27 mouse cellular contexts compared by ENCODE assay signal in genomic region chr19:21537125-21537524, GRCm38 (mm10).
"Had no signal": no experiment of that assay in that cellular context is flagged by ENCODE, and none has a peak within 500 bp of the region (broad histone marks: within the 10 kb centered on the region; RNA-seq: fewer than 3 reads in every experiment).

No protein-coding gene starts in this region.

- H3K9ac ChIP-seq: embryonic facial prominence, embryonic 12.5 days; embryonic facial prominence, embryonic 13.5 days; embryonic facial prominence, embryonic 15.5 days; forebrain, embryonic 12.5 days; forebrain, embryonic 13.5 days; forebrain, embryonic 15.5 days; forebrain, postnatal 0 days had no signal

- H3K9me3 ChIP-seq: embryonic facial prominence, embryonic 10.5 days; embryonic facial prominence, embryonic 12.5 days; embryonic facial prominence, embryonic 13.5 days; embryonic facial prominence, embryonic 15.5 days; forebrain, embryonic 10.5 days; forebrain, embryonic 12.5 days; forebrain, embryonic 13.5 days; forebrain, embryonic 15.5 days; heart, embryonic 10.5 days had no signal

- H3K27me3 ChIP-seq: embryonic facial prominence, embryonic 12.5 days; embryonic facial prominence, embryonic 13.5 days; embryonic facial prominence, embryonic 15.5 days; forebrain, embryonic 12.5 days; forebrain, embryonic 13.5 days; forebrain, embryonic 15.5 days had no signal

- H3K4me1 ChIP-seq: embryonic facial prominence, embryonic 10.5 days; embryonic facial prominence, embryonic 12.5 days; embryonic facial prominence, embryonic 13.5 days; embryonic facial prominence, embryonic 15.5 days; forebrain, embryonic 10.5 days; forebrain, embryonic 12.5 days; forebrain, embryonic 13.5 days; forebrain, embryonic 15.5 days; heart, embryonic 10.5 days had no signal

- H3K4me3 ChIP-seq: embryonic facial prominence, embryonic 10.5 days; embryonic facial prominence, embryonic 12.5 days; embryonic facial prominence, embryonic 13.5 days; embryonic facial prominence, embryonic 15.5 days; erythroblast, embryonic 14.5 days; forebrain, embryonic 10.5 days; forebrain, embryonic 12.5 days; forebrain, embryonic 13.5 days; forebrain, embryonic 15.5 days; gastrocnemius, adult 2 months; heart, adult 2 months; heart, embryonic 10.5 days had no signal

- H3K27ac ChIP-seq: embryonic facial prominence, embryonic 10.5 days; embryonic facial prominence, embryonic 12.5 days; embryonic facial prominence, embryonic 13.5 days; embryonic facial prominence, embryonic 15.5 days; forebrain, embryonic 10.5 days; forebrain, embryonic 12.5 days; forebrain, embryonic 13.5 days; forebrain, embryonic 15.5 days; gastrocnemius, adult 2 months; heart, adult 2 months; heart, embryonic 10.5 days had no signal

- DNase-seq: cerebellum, adult 9-11 months; cerebellum, postnatal 10 days; cerebellum, postnatal 14 days; cerebellum, postnatal 25 days; cerebellum, postnatal 36 days; embryo, embryonic 11 days; forebrain, postnatal 0 days; gastrocnemius, adult 2 months; gastrocnemius, postnatal 10 days; gastrocnemius, postnatal 14 days; gastrocnemius, postnatal 25 days; gastrocnemius, postnatal 36 days; heart, adult 11 months; heart, adult 18-20 months; heart, adult 2 months had no signal

- ATAC-seq: forebrain, embryonic 13.5 days; forebrain, embryonic 14.5 days; forebrain, embryonic 15.5 days; forebrain, embryonic 16.5 days; forebrain, postnatal 0 days had no signal

- H3K36me3 ChIP-seq: embryonic facial prominence, embryonic 10.5 days; embryonic facial prominence, embryonic 12.5 days; embryonic facial prominence, embryonic 13.5 days; embryonic facial prominence, embryonic 15.5 days; forebrain, embryonic 10.5 days; forebrain, embryonic 12.5 days; forebrain, embryonic 15.5 days; heart, embryonic 10.5 days had no signal
